Mouse (Mus musculus) WW6 (cell line): ENCODE data around the gene Six5.

Experiments
- DNase-seq: peaks from one replicate; pipeline ENCODE4 v3.0.0-alpha.2; 2013; ENCODE audit warnings: low read depth, low spot score

Gene Six5

DNA sequence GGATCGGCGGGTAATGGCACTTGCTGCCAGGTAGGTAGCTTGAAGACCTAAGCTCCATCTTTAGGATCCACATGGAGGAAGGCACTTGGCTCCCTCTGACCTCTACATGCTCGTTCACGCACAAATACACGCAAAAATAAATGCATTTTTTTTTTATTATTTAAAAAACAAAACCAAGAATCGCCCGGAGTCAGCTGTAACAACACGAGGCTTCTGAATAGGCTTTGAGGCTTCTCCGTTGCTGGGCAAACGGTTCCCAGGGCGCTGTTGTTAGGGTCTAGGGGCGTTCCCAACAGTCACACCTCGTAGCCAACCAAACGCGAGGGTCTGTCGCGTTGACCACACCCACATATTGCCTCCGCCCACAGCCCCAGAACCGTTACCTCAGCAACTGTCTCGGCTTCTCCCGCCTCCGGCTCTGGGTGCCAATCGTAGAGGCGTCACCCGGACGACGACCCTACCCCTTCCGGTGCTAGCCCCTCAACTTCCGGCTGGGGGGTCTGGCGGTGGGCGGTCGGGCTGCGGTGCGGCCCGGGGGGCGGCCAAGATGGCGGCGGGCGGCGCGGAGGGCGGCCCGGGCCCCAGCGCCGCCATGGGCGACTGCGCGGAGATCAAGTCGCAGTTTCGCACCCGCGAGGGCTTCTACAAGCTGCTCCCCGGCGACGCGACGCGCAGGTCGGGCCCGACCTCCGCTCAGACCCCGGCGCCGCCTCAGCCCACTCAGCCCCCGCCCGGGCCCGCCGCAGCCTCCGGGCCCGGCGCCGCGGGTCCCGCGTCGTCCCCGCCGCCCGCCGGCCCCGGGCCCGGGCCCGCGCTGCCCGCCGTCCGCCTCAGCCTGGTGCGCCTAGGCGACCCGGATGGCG, 18.4 kb upstream of the Six5 start, which contains the start of gene Dmwd:
TSS of gene Dmwd (plus strand) at position 505 of the 863 bp plus-strand sequence.
- DNase-seq = peak; percentile 97

DNA sequence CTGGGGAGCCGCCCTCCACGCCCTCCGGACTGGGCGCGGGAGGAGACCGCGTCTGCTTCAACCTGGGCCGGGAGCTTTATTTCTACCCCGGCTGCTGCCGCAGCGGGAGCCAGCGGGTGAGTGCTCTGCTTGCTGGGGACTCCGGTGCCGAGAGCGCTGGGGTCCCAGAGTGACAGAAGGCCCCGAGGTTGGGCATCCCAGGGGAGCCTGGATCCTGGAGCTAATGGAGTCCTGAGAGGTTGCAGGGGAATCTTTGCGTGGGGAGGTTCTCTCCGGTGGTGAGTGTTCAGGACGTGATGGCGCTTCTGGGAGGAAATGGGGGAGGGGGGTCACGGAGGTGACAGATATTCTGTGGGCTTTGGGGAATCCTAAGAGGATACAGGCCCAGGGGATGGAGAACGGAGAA, 17.8 kb upstream of the Six5 start:
- DNase-seq = no peak

DNA sequence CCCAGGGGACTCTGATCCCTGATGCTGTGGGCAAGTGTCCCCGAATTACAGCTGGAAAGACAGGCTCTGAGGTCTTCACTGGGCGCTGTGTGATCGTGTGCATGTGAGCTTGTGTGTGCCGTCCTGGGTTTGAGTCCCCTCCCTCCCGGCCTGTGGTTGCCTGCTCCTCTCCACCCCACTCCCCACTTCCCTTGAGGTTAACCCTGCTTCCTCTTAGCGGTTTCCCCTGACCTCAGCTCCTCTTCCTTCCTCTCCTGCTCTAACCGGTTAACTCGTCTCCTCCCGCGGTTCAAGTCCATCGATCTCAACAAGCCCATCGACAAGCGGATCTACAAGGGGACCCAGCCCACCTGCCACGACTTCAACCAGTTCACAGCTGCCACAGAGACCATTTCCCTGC, 16.6 kb upstream of the Six5 start:
- no peak for DNase-seq

DNA sequence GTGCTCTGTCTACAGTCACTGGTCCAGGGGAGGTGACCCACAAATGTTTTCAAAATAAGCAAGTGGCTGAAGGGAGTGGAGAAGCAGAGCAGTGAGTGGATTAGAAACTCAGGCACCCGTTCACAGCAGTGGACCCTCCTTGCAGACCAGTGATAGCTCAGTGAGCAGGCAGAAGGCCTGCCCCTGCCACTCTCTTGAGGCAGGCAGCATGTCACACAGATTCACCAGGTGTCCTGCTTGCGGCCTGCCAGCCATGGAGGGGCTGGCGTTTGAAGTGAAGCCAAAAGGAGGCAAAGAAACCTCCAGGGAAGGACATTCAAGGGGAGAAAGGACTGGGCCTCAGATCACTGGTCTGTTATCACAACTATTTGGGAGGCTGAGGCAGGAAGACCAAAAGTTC, 15.7 kb upstream of the Six5 start:
- DNase-seq = no peak

DNA sequence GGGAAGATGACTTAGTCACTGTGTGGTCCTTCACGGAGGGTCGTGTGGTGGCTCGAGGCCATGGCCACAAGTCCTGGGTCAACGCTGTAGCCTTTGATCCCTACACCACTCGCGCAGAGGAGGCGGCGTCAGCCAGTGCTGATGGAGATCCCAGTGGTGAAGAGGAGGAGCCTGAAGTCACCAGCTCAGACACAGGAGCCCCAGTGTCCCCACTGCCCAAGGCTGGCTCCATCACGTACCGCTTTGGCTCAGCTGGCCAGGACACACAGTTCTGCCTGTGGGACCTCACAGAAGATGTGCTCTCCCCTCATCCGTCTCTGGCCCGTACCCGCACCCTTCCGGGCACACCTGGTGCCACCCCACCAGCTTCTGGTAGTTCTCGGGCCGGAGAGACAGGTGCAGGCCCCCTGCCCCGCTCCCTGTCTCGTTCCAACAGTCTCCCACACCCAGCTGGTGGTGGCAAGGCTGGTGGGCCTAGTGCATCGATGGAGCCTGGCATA, 13.9 kb upstream of the Six5 start:
- no peak for DNase-seq

DNA sequence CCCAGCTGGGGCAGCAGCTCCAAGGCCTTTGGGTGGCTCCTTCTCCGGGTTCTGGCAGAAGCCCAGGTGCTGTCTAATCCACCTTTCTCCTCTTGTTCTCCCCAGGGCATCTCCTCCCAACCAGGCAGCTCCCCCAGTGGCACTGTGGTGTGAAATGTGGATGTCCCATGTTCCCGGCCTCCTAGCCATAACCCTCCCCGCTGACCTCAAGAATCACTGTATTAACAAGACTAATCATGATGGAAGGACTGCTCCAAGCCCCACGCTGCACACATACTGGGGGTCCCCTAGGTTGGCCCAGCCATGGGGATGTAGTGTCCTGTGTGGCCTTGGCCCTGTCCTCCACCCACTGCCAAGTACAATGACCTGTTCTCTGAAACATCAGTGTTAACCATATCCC, 12.2 kb upstream of the Six5 start:
- no peak for DNase-seq

DNA sequence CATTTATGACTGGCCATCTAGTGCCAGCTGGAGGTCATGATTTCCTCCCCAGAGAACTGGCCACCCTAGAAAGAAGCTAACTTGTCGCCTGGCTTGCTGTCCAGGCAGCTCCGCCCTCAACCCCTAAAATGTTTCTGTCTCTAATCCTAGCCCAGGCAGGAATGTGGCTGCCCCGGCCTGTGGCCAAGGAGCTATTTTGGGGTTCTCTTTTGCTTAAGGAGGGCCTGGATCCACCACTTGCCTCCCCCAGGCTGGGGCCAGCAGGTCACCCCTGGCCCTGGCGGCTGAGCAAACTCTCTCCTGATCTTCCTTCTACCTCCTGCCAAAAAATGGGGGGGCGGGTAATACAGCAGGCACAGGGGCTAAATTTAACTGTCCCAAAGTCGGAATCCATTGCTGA, 11.3 kb upstream of the Six5 start:
- DNase-seq = no peak

DNA sequence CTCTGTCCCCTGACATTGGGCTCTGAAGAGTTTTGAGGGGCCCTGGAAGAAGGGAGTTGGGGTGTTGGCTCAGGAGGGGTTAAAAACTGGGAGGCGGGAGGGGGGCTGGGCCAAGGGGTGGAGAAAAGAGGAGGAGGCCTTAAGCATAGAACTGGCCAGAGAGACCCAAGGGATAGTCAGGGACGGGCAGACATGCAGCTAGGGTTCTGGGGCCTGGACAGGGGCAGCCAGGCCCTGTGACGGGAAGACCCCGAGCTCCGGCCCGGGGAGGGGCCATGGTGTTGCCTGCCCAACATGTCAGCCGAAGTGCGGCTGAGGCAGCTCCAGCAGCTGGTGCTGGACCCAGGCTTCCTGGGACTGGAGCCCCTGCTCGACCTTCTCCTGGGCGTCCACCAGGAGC, 10.7 kb upstream of the Six5 start, which contains the start of gene Dmpk:
TSS of gene Dmpk (plus strand) at position 149 of the 400 bp plus-strand sequence.
- no peak for DNase-seq

DNA sequence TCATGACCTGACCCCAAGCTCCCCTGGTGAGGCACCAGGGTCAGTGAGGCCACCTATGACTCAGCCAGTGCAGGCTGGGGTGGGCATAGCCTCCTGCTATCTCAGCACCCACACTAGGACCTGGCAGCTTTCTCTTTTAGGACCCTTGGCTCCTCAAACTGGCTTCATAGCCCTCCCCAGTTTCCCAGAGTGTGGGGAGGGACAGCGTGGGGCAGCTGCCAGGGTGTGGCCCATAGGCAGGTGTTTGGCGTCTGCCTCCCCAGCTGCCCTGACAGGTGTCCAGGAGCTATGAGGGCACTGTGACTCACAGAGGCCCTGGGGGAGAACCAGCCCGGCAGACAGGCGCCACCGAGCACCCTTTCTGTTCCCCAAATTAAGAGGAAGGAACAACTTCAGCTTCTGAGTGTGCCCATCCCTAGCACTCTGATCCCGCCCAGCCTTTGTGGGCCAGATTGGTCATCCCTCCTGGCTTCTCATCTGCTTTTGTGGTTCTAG, 10.1 kb upstream of the Six5 start:
- DNase-seq = no peak

DNA sequence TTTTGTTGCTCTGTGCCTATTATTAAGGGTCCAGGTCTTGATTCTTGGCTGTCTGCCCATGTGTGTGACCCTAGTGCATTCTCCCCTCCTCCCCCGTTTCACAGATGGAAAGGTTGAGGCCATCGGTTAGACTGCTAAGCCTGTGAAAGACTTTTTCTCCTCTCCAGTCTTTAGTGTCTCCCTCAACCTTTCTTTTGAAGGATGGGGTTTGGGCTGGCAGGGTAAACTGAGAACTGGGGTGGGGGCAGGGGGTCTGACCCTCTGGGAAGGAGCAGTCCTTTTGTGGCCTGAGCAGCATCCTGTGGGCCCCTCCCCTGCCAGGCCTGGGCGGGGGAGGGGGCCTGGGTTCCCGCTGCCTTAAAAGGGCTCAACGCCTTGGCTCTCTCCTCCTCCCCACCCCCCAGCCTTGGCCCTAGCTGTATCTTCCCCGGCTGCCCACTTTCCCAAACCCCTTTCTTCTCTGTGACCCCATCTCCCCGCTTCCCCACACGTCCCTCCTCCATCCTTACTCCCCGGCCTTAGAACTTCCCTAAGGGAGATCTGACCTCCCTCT, 9.4 kb upstream of the Six5 start:
- no peak for DNase-seq

DNA sequence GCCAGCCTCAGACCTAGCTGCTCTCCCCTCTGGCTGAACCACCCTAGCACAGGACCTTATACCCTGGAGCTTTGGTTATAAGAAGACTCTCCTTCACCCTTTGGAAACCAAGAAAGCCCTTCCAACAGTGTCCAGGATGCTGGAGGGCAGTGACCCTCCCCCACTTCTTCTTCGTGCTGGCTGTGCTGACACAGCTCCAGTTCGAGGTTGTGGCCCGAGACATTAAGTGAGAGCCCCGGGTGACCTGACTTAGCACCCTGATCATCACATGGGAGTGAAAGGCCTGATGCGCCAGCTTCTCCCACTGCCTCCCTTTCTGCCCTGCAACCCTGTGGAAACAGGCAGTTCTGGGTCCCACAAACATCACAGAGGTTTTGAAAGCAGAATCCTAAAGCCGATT, 8.9 kb upstream of the Six5 start:
- DNase-seq = no peak

DNA sequence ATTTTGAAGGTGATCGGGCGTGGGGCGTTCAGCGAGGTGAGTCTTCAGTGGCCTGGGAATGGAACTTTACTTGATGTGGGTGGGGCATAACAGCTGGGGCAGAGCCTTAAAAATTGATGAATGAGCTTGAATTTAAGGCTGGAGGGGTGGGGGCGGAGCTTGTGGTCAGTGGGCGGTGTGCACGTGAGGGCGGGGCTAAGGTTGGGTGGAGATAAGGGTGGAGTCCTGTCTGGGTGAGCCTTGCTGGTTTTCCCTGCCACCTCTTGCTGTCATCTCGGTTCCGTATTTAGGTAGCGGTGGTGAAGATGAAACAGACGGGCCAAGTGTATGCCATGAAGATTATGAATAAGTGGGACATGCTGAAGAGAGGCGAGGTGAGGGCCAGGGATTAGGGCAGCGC, 8.4 kb upstream of the Six5 start:
- DNase-seq = no peak

DNA sequence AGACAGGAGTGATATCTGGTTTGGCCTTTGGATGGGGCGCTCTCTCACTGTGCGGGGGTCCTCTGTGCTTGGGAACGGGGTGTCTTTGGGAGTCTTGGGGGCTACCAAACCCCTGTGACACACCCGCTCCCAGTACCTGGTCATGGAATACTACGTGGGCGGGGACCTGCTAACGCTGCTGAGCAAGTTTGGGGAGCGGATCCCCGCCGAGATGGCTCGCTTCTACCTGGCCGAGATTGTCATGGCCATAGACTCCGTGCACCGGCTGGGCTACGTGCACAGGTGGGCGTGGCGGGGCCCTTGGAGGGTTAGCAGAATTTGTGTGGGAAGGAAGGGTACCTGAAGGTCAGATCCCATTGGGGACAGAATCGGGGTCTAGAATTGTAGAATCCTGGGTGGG, 7.6 kb upstream of the Six5 start:
- no peak for DNase-seq

DNA sequence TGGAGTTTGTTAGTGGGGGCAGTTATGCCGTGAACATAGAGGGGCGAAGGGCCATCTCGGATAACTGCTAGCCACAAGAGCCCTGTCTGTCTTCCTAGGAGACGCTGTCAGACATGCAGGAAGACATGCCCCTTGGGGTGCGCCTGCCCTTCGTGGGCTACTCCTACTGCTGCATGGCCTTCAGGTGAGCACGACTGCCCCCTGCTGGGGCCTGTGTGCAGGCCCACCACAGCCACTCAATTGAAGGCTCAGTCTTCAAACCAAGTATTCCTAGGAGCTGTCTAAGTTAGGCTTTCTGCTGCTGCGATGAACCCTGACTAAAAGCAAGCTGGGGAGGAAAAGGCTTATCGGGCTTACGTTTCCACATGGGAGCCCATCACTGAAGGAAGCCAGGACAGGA, 5.6 kb upstream of the Six5 start:
- DNase-seq = no peak

DNA sequence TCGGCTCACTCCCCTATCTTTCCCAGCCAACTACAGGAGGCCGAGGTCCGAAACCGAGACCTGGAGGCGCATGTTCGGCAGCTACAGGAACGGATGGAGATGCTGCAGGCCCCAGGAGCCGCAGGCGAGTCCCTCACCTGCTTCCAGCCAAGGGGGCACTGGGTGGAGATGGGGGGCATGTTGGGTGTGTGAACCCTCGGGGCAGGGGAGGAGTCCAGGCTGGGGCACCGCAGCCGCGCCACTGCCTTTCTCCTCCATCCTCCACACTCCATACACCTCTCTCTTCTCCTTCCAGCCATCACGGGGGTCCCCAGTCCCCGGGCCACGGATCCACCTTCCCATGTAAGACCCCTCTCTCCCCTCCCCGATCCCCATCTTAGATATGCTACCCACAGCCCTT, 2.5 kb upstream of the Six5 start:
- DNase-seq = no peak

DNA sequence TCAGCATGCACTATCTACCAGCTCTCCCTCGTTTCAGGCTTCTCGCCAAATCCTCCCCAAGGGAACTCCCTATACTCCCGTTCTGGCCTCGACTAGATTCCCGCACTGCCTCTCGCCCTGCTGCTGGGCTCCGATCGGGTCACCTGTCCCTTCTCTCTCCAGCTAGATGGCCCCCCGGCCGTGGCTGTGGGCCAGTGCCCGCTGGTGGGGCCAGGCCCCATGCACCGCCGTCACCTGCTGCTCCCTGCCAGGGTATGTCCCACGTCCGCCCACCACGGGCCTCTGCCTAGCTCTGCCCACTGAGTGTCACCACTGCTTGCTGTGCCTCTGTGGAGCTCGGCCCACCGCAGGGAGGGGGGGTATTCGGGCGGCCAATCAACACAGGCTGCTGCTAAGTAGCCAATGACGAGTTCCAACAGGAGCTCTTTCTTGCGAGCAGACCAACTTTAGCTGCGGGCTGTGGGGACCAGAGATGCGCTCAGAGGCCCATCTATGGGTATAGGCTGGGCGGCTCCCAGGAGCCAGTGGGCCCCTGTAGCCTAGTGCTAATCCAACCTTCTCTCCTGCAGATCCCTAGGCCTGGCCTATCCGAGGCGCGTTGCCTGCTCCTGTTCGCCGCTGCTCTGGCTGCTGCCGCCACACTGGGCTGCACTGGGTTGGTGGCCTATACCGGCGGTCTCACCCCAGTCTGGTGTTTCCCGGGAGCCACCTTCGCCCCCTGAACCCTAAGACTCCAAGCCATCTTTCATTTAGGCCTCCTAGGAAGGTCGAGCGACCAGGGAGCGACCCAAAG, 1.8 kb upstream of the Six5 start:
- DNase-seq = no peak

DNA sequence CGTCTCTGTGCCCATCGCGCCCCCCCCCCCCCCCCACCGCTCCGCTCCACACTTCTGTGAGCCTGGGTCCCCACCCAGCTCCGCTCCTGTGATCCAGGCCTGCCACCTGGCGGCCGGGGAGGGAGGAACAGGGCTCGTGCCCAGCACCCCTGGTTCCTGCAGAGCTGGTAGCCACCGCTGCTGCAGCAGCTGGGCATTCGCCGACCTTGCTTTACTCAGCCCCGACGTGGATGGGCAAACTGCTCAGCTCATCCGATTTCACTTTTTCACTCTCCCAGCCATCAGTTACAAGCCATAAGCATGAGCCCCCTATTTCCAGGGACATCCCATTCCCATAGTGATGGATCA, 1.2 kb upstream of the Six5 start:
- DNase-seq = no peak

DNA sequence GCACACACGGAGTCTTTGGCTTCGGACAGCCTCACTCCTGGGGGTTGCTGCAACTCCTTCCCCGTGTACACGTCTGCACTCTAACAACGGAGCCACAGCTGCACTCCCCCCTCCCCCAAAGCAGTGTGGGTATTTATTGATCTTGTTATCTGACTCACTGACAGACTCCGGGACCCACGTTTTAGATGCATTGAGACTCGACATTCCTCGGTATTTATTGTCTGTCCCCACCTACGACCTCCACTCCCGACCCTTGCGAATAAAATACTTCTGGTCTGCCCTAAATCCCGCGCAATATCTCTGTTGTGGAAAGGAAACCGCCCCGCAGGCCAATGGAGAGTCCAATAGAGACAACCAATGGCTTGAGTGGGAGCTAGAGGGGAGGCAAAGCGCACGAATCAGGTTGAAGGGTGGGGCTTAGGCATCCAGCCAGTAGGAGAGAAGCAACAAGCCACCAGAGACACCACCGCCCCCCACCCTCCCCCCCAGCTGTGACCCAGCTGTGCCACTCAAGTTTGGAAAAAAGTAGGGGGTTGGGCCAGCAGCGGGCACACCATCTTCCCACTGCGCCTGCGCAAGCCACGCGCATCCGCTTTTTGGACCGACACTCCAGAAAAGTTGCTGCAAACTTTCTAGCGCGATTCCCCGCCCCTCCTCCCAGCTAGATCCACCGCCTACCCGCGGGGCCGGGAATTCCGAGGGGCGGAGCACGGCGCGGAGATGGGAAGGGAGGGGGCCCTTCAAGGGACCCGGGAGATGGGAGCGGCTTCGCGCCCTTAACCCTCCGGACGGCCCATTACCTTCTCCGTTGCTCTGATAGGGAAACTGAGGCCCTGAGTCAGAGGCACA, 633 bp upstream of the Six5 start:
- DNase-seq = peak; percentile 92

DNA sequence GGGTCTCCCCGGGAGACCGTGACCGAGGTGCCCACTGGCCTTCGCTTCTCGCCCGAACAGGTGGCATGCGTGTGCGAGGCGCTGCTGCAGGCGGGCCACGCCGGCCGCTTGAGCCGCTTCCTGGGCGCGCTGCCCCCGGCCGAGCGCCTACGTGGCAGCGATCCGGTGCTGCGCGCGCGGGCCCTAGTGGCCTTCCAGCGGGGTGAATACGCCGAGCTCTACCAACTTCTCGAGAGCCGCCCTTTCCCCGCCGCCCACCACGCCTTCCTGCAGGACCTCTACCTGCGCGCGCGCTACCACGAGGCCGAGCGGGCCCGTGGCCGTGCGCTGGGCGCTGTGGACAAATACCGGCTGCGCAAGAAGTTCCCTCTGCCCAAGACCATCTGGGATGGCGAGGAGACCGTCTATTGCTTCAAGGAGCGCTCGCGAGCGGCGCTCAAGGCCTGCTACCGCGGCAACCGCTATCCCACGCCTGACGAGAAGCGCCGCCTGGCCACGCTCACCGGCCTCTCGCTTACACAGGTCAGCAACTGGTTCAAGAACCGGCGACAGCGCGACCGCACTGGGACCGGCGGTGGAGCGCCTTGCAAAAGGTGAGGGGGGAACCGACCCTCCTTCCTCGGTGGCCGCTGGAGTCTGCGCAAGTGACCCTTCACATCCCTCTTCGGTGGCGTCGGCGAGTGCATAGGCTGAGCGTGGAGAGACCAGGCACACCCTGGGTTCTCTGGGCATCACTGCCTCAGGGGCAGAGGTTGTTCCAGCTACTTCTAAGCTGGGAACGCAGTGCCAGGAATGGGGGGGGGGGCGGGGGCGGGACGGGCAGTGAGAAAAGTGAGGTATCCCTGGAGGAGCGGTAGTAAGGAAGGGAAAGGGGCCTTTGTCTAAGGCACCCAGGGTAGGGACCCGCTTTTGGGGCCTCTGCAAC, 694 bp downstream of the Six5 start:
- no peak for DNase-seq

DNA sequence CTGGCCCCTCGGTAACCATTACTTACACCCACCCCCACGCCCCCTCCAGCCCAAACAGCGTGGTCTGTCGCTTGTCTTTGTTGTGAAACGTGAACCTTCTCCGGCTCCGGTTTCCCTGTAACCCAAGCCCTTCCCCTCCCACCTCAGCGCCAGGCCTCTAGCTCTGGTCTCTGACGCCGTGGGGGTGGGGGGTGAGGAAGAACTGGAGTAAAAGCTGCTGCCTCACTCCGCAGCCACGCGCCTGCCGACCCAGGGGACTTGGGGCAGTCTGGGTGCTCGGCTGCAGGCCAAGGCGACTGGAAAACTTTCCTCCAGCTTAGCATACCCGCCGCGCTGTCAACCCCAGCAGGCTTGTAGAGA, 1.3 kb downstream of the Six5 start:
- DNase-seq = no peak
